Mouse (Mus musculus) small intestine, adult 2 months (tissue): ENCODE results near the gene Slc1a6.

Experiments
- CTCF ChIP-seq: fragments of 200-500 bp; IDR thresholded peaks from 2 replicates; pipeline ENCODE4 v1.5.1; 2012; ENCODE audit warnings: low read depth, mild to moderate bottlenecking, control low read depth, inconsistent platforms, low read length, moderate library complexity, mixed read lengths; ENCODE audit not compliant: insufficient replicate concordance, insufficient read length; ENCODE audit errors: extremely low read depth
- POLR2A ChIP-seq: fragments of 200-500 bp; IDR thresholded peaks from 2 replicates; pipeline ENCODE4 v1.6.1; 2012; ENCODE audit warnings: low read depth, mild to moderate bottlenecking, control low read depth, inconsistent platforms, low read length, moderate library complexity

DNA sequence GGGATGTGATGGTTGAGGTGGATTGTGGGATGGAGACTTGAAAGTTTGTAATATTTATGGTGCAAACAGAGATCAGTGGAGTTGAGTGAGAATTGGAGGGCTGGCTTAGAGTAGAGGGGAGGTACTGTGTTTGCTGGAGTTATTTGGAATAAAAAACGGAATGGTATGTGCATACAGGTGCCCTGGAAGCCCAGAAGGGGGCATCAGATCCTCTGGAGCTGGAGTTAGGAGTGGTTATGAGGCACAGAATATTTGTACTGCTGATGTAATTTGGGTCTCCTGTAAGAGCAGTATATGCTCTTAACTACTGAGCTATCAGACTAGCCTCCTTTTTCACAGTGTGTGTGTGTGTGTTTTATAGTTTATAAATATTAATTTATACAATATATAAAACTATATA lies 10.3 kb downstream of the Slc1a6 start:
- no peak for TF ChIP-seq POLR2A
- no peak for TF ChIP-seq CTCF
